Mouse (Mus musculus): ENCODE data around the gene Mapk1.

GRCm38 (mm10) chr16:16959907-16960306 is 23.3 kb upstream of the Mapk1 start:
- no peak for TF ChIP-seq CTCF (IDR thresholded peaks at IDR 0.05; ENCODE audit: extremely low read depth, insufficient read length, insufficient replicate concordance, low read depth, low read length)
- no peak for TF ChIP-seq POLR2A (IDR thresholded peaks at IDR 0.05; ENCODE audit: low read depth, low read length)

All from small intestine, adult 2 months (tissue).